Mouse (Mus musculus) lung, embryonic 16.5 days (tissue): Measurements from ENCODE around the gene Psmd13. TPM values are rescaled to one million over a fixed set of nuclear protein-coding genes. Genes with fewer than 3 reads are reported as not detected.
A peak's percentile ranks its signal among the peaks of the same experiment; 100 is the strongest.

Experiments
- ATAC-seq: fragments of 200-750 bp; cut with Nextera tagmentation; 2 replicates; pipeline ENCODE4 v1.8.0; 2017; ENCODE audit warnings: low read depth, mild to moderate bottlenecking, moderate library complexity
- H3K27ac ChIP-seq: fragments of 300-500 bp; sonication (generic); 2 replicates; pipeline ENCODE4 v1.5.1; 2014; ENCODE audit warnings: mild to moderate bottlenecking, control low read depth, low read length
- H3K27me3 ChIP-seq: fragments of 300-500 bp; sonication (generic); 2 replicates; pipeline ENCODE4 v1.6.1; 2014; ENCODE audit warnings: low read depth, low read length, mixed read lengths; ENCODE audit not compliant: control insufficient read depth, insufficient read depth
- H3K36me3 ChIP-seq: fragments of 300-500 bp; sonication (generic); 2 replicates; pipeline ENCODE4 v1.6.1; 2014; ENCODE audit warnings: low read length; ENCODE audit not compliant: control insufficient read depth, insufficient read depth
- H3K4me1 ChIP-seq: fragments of 300-500 bp; sonication (generic); replicated peaks from 2 replicates; pipeline ENCODE4 v1.6.1; 2014; ENCODE audit warnings: low read length, mixed read lengths; ENCODE audit not compliant: control insufficient read depth, insufficient read depth
- H3K4me2 ChIP-seq: fragments of 300-500 bp; sonication (generic); 2 replicates; pipeline ENCODE4 v1.6.1; 2014; ENCODE audit warnings: low read depth, low read length, control low read depth
- H3K4me3 ChIP-seq: fragments of 300-500 bp; sonication (generic); 2 replicates; pipeline ENCODE4 v1.5.1; 2014; ENCODE audit warnings: mild to moderate bottlenecking, low read length, control low read depth
- H3K9ac ChIP-seq: fragments of 300-500 bp; sonication (generic); 2 replicates; pipeline ENCODE4 v1.6.1; 2014; ENCODE audit warnings: low read length, control low read depth
- H3K9me3 ChIP-seq: fragments of 300-500 bp; sonication (generic); 2 replicates; pipeline ENCODE4 v1.6.1; 2016; ENCODE audit warnings: low read length; ENCODE audit not compliant: control insufficient read depth
- WGBS: fragments of 180-500 bp; shearing (Covaris S2); extraction: QIAGEN DNeasy Blood & Tissue Kit; methylation state at CpG from one replicate; pipeline ENCODE4 v1.1.7; 2014; 5-methylcytosine and 5-hydroxymethylcytosine counted together
- polyA plus RNA-seq: library from polyadenylated mRNA; unstranded; fragments of >200 nt; fragmentation: Nextera tagmentation; extraction: Ambion mirVana; gene quantifications from 2 replicates; pipeline ENCODE4 v1.2.1, GENCODE M21; 2015

Gene Psmd13
- polyA plus RNA-seq, 1 experiment from 2014 or later: 213 TPM

- ATAC-seq: no peak
- 38% methylated on average over 3 of the region's 3 CpGs for WGBS
- H3K4me2 ChIP-seq: no peak overlapping the region
These were observed 56.7 kb downstream of the Psmd13 start for GRCm38 (mm10) chr7:140938436-140938835.

GRCm38 (mm10) chr7:140938896-140939295 is 57.1 kb downstream of the Psmd13 start:
- Histone ChIP-seq H3K4me2 (no peak overlapping the region), H3K27ac (no peak overlapping the region), H3K4me1 (peaks cover 19% of the 10 kb centered on the region), H3K36me3 (no peaks in the 10 kb centered on the region), H3K9me3 (no peaks in the 10 kb centered on the region), H3K9ac (no peak overlapping the region), H3K27me3 (no peaks in the 10 kb centered on the region; the same call in 1 of the 2 replicates), H3K4me3 (no peak overlapping the region)
- no peak for ATAC-seq
- WGBS: 37% methylated on average over 2 of the region's 2 CpGs

More at GRCm38 (mm10) chr7:140938436-140938835, 56.7 kb downstream of the Psmd13 start:
- H3K4me1 ChIP-seq: peaks cover 18% of the 10 kb centered on the region
- H3K9ac ChIP-seq: no peak overlapping the region
- H3K9me3 ChIP-seq: no peaks in the 10 kb centered on the region
- H3K36me3 ChIP-seq: no peaks in the 10 kb centered on the region
- H3K4me3 ChIP-seq: no peak overlapping the region
- H3K27ac ChIP-seq: no peak overlapping the region
- H3K27me3 ChIP-seq: no peaks in the 10 kb centered on the region; the same call in 1 of the 2 replicates

- Histone ChIP-seq H3K4me2 (peak overlapping the region; percentile 38), H3K27me3 (no peaks in the 10 kb centered on the region; the same call in 1 of the 2 replicates), H3K4me3 (no peak overlapping the region), H3K36me3 (no peaks in the 10 kb centered on the region), H3K9me3 (no peaks in the 10 kb centered on the region), H3K27ac (peak overlapping the region; percentile 56), H3K4me1 (peaks cover 19% of the 10 kb centered on the region), H3K9ac (peak overlapping the region; percentile 26; the same call in 1 of the 2 replicates)
- ATAC-seq: peak; percentile 29
- 11% methylated on average over 7 of the region's 8 CpGs for WGBS
These were observed 58.0 kb downstream of the Psmd13 start for GRCm38 (mm10) chr7:140939669-140940171.

GRCm38 (mm10) chr7:140941222-140942051 is 59.7 kb downstream of the Psmd13 start, which contains the start of gene Pgghg:
Gene Pgghg, plus strand, starts transcription at chr7:140941391.
- Histone ChIP-seq H3K27ac (peak within 1 kb of the TSS; percentile 95), H3K4me2 (peak within 1 kb of the TSS; percentile 62), H3K9ac (peak within 1 kb of the TSS; percentile 86), H3K4me1 (peaks cover 19% of the 10 kb centered on the region), H3K27me3 (no peaks in the 10 kb centered on the region), H3K36me3 (peaks cover 4% of the 10 kb centered on the region), H3K4me3 (peak within 1 kb of the TSS; percentile 55), H3K9me3 (no peaks in the 10 kb centered on the region)
- WGBS: 2% methylated on average over 33 of the region's 33 CpGs
- ATAC-seq: peak; percentile 93

GRCm38 (mm10) chr7:140942341-140942740 is 60.6 kb downstream of the Psmd13 start:
- peak overlapping the region; percentile 86 for H3K9ac ChIP-seq
- H3K4me2 ChIP-seq: peak overlapping the region; percentile 62
- H3K36me3 ChIP-seq: peaks cover 9% of the 10 kb centered on the region
- H3K27ac ChIP-seq: peak overlapping the region; percentile 95
- no peaks in the 10 kb centered on the region for H3K9me3 ChIP-seq
- peak overlapping the region; percentile 55 for H3K4me3 ChIP-seq
- no peaks in the 10 kb centered on the region for H3K27me3 ChIP-seq
- 36% methylated on average over 9 of the region's 9 CpGs for WGBS
- H3K4me1 ChIP-seq: peaks cover 21% of the 10 kb centered on the region
- ATAC-seq: peak; percentile 1

GRCm38 (mm10) chr7:140942811-140943210 is 61.0 kb downstream of the Psmd13 start:
- no peaks in the 10 kb centered on the region for H3K9me3 ChIP-seq
- H3K9ac ChIP-seq: peak overlapping the region; percentile 86; the same call in 1 of the 2 replicates
- H3K27me3 ChIP-seq: no peaks in the 10 kb centered on the region
- H3K4me2 ChIP-seq: peak overlapping the region; percentile 62
- H3K36me3 ChIP-seq: peaks cover 10% of the 10 kb centered on the region
- ATAC-seq: no peak
- peaks cover 21% of the 10 kb centered on the region for H3K4me1 ChIP-seq
- peak overlapping the region; percentile 95 for H3K27ac ChIP-seq
- 86% methylated on average over 10 of the region's 10 CpGs for WGBS
- H3K4me3 ChIP-seq: no peak overlapping the region

GRCm38 (mm10) chr7:140943356-140943755 is 61.6 kb downstream of the Psmd13 start:
- no peak overlapping the region for H3K27ac ChIP-seq
- H3K4me1 ChIP-seq: peaks cover 21% of the 10 kb centered on the region

GRCm38 (mm10) chr7:140944236-140944635 is 62.5 kb downstream of the Psmd13 start:
- Histone ChIP-seq H3K27ac (no peak overlapping the region), H3K4me3 (no peak overlapping the region), H3K9me3 (no peaks in the 10 kb centered on the region), H3K4me2 (no peak overlapping the region), H3K4me1 (peaks cover 20% of the 10 kb centered on the region), H3K9ac (no peak overlapping the region), H3K27me3 (no peaks in the 10 kb centered on the region), H3K36me3 (peaks cover 23% of the 10 kb centered on the region)
- no peak for ATAC-seq
- WGBS: 84% methylated on average over 7 of the region's 7 CpGs

More at GRCm38 (mm10) chr7:140943356-140943755, 61.6 kb downstream of the Psmd13 start:
- Histone ChIP-seq H3K9me3 (no peaks in the 10 kb centered on the region), H3K27me3 (no peaks in the 10 kb centered on the region), H3K4me3 (no peak overlapping the region), H3K9ac (no peak overlapping the region; the same call in 1 of the 2 replicates), H3K4me2 (no peak overlapping the region), H3K36me3 (peaks cover 15% of the 10 kb centered on the region)
- 62% methylated on average over 4 of the region's 4 CpGs for WGBS
- ATAC-seq: no peak

GRCm38 (mm10) chr7:140945247-140945646 is 63.5 kb downstream of the Psmd13 start:
- 87% methylated on average over 5 of the region's 5 CpGs for WGBS
- H3K36me3 ChIP-seq: peaks cover 26% of the 10 kb centered on the region

More at GRCm38 (mm10) chr7:140945247-140945646, 63.5 kb downstream of the Psmd13 start:
- no peak for ATAC-seq
- no peak overlapping the region for H3K27ac ChIP-seq
- peaks cover 16% of the 10 kb centered on the region for H3K4me1 ChIP-seq
- H3K4me2 ChIP-seq: no peak overlapping the region
- H3K27me3 ChIP-seq: no peaks in the 10 kb centered on the region
- no peaks in the 10 kb centered on the region for H3K9me3 ChIP-seq
- no peak overlapping the region for H3K4me3 ChIP-seq
- no peak overlapping the region for H3K9ac ChIP-seq
